Mouse (Mus musculus) thymus, postnatal 36 days (tissue): ENCODE measurements at regions not wholly inside any gene's neighbourhood (a gene's known extent, or its start where the extent isn't known, plus 50 kb on each side); places are given as distances from the start of the nearest gene placed in this dataset.

Source experiments
- DNase-seq, 2 experiments: peaks; one replicate each; pipeline ENCODE4 v3.0.0; 2022; ENCODE audit warnings: mixed read lengths in 2 of 2

DNA sequence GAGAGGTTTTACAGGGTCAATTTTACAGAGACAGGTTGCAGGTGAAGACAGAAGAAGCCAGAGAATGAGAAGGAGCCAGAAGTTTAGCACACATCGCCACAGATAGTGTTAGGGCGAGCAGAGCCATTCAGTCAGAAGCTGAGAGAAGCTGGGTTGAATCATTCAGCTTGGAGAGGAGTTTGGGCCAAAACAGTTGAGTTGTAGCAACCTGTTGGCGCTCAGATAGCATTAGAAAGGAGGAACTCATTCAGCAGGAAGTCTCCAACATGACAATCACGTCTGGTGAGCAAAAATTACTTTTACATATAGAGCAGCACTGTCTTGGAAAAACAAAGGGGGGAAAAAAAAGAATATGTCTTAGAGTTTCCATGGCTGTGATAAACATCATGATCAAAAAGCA lies 53.2 kb downstream of the Fam43a start:
- DNase-seq, result no peak

DNA sequence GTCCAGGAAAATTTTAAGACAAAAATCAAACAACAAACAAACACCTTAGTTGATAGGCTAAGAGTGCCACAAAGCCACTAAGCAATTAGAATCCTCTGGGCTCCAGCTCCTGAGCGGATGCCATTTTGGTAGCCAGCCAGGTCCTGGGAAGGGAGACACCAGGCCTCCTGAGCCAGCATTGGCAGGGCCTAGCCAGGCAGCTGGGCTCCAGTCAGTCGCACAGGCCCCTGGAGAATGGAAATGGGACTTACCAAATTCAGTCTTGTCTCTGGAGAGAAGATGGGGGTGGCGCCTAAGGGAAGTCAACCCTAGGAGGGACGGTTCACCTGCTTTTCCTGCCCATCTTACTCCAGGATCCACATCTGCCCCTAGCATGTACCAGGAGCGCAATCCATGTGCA lies 54.3 kb downstream of the Fam43a start:
- DNase-seq, result no peak

DNA sequence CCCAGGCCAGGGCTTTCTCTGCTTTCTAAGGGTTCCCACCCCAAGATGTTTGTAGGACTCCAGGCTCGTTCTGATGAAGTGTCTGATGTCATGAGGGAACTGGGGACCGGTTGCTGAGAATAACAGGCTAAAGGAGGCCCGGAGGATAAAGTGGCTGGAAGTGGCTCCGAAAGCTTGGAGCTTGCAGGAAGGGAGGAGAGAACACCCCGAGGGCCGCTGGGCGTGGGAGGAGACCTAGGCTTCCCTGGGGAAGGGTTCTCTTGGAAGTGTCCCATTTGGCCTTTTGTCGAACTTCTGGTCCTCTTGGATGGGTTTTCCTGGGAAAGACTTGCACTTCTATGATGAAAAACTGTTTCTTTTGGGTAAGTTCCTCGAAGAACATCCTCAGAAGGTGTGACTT lies 54.7 kb downstream of the Fam43a start:
- DNase-seq, result no peak

DNA sequence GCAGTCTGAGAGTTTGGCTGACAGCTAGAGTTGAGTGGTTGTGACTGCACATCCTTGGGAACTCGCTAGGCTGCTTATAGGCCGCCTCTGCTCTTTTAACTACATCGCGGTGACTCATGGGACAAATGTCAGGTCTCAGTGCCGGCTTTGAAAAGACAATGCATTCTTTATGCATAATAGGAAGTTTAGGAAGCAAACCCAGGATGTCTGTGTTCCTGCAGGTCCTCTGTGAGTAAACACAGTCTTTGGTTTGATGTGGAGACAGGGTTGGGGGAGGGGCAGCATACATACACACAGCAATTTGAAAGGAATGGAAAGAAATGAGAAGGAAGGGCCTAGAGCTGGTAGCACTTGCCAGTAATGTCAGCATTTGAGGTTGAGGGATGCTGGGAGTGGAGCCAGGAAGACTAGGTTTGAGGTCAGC lies 56.3 kb downstream of the Fam43a start:
- DNase-seq, result no peak

DNA sequence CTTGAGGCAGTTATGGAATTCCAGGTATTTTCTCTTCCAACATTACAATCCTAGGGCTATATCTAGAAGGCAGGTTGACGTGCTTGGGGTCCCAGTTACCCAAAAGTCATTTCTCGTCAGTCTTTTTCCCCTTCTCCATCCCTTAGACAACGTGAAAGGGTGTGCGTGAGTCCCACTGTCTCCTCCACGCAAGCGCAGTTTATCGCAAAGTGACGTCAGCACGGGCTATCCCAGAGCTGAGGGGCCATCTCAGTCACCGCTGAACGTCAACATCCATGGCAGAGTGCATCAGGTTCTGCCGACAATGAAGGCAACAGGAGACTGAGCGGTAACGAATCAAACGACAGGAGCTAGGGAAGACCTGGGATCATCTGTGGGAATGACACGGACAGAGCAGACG lies 57.4 kb downstream of the Fam43a start:
- DNase-seq, result no peak

DNA sequence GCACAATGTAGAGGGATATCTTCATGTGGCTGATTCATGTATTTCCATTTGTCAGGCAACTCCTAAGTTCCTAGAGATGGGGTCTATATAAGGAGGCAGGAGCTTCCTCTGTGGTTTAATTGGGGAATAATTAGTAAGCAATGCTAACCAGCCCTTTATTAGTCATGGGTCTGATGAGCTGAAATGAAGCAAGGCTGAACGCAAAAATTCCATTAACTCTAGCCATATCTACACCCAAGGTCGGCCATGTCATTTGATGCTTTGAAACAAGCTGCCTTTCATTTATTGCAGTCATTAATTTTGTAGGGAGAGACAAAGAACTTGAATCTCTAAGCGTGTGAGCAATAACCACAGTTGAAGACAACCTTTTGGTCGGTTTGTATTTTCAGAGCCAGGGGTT lies 59.4 kb downstream of the Fam43a start:
- DNase-seq, result no peak

DNA sequence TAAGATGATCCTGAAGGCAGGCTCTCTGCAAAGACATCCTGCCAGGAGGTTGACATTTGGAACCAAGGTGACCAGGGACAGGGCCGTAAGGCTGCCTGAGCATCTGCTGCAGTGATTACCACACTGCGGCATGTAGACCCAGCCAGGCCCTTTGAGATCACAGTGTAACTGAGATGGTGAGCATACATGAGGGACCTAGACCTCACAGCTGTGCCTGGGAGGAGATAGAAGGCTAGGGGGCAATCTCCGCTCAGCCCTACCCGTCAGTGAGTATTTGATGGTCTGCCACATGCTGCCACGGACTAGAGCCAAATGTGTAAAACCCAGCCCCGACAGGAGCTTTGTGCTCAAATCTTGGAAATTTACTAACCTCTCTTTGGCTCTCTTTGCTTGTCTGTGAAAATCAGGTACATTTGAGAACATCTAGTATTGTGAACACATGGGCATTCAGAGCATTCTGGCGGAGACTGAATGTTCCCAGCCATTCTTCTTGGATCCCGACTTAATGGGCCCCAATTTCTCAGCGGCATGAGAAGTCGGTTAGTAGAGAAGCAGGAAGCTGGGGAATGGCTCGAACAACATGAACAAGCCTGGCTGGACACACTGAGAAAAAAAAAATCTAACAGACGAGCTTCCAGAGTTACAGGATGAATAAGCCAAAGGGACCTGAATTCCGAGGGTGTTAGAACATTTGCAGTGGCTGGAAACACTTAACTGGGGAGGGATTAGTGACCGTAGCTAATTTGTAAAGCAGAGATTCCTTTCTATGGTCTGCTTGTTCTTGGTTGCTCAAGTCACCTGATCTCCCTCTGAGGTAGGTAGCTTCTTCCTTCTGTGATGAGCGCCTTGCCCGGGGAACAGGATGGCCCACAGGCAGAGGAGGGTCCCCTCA lies 61.8 kb downstream of the Fam43a start:
- no peak for DNase-seq

DNA sequence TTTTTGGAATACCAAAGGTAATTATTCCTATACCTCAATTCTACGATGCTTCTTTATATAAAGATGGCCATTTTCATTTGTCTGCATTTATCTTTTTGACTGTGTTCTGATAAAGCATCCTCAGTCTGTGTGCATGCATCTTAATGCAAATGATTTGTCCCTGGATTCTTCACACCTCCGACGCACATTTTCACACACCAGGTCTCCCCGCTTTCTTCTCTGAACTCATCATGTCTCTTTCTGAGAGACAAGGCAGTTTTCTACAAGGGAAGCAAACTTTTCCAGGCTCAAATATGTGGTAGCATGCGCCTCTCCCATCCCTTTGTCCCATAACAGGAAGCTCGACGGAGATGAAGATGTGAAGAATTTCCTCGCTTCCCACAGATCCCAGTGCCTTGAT lies 63.5 kb downstream of the Fam43a start:
- no peak for DNase-seq

DNA sequence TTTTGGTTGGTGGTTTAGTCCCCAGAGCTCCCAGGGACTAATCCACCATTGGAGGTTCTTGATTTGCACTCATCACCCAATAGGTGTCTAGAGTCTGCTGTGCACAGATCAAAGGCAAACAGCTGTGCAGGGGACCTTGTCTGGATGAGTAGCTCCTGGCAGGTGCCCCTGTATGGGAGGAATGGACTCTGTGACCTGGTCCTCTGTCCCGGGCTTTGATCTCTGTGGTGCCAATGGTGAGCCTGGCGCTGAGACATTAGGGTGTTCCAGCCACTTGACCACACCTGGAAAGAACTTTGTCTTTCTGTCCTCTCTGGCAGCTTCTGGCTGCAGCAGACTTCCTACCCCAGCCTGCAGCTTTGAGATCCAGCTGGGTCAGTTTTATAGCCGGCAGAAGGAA lies 64.4 kb downstream of the Fam43a start:
- no peak for DNase-seq

DNA sequence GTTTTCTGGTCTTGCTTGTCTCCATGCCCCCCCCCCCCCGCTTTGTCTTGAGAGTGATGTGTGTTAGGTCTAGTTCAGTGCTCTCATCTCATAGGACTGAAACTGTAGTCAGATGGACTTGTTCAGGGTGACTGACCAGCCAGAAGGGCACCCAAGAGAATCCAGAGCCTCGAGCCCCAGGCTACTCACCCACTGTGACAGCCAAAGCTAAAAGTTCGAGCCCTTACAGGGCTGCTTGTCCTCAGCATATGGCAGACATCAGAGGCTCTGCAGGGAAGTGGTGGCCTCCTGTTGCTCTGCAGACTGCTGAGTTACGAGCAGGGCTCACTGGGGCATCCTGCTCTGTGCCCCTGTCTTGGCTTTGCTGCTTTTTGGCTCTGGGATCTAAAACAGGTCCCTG lies 64.9 kb downstream of the Fam43a start:
- DNase-seq, result no peak

DNA sequence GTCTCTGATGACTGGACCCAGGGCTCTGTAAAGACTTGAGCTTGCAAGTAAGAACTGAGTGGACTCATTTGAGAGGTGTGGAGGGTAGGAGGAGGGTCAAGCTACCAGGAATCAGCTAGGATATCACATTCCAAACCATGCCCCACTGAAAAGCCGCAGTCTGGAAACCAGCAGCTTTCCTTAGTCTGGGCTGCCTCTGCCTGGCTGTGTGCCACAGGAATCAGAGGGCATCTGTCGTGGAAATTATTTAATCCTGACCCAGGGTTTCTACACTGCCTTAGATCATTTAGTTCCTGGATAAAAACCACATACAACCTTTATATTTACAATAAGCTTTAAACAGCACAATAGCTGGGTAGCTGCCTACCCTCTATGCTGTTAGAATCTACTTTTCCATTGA lies 66.4 kb downstream of the Fam43a start:
- no peak for DNase-seq

DNA sequence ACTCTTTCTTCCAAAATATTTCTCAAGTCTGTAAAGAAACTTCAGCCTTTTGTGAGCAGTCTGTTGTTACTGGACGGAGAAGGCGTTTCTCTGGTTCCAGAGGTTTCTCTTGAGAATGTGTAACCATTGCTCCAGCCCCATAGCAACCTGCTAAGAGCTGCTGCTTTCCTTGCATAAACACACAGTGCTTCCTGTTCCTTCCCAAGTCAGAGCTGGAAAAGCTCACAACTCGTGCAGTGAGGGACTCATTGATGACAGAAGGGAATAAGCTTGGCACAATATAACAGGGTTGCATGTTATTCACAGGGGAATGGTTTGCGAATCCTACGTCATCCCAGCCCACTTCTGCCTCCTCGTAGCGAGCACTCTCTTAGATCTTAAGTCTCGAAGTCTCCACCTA lies 70.4 kb downstream of the Fam43a start:
- no peak for DNase-seq

DNA sequence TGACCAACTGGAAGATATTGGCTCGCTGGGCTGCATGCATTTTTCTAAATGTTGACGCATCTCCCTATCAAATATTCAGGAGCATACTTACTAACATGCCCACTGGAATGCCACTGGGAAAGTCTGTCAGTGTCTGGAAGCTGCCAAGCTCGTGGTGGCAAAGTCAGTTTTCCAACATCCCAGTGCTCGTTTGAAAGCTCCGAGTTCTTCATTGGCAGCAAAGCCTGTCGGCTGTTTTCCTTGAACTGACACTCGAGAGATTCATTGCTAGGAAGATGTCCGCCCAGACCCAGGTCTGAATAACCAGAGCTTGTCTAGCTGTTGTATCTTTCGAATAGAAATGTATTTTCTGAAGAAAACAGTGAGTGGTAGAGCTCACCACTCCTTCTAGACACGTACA lies 72.1 kb downstream of the Fam43a start:
- no peak for DNase-seq

DNA sequence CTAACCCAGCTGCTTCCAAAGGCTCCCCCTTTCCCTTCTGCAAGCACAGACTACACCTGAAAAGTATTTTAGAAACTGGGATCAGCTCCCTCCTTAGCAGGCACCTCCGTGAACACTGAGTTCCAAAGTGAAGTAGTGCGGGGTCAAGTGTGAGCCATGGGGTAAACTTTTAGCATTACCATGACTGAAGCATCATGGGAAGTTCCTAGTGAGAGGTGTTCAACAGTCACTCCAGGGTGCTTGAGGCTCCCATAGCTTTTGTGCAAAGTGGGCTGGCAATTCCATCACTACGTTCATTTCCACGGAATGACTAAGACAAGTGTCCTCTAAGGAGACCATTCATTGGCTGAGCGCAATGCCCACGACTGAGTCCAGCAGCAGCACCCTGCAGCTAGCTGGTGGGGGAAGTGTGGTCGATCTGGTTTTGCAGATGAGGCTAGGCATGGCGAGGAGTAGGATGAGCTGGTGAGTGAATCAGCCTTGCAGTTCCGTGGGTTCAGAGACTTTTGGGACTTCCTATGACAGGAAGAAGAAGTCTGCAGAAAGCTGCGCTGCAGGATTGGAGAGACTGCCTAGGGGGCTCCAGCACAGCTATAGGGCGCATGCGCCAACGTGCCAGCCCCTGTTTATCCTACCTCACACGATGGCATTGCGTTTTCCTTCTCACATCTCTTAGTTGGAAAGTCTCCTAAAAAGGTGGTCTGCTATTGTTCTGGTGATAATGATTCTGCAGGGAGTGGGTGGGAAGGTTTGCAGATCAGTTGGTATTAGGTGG lies 73.4 kb downstream of the Fam43a start:
- DNase-seq, result peak; percentile 59 to 74

DNA sequence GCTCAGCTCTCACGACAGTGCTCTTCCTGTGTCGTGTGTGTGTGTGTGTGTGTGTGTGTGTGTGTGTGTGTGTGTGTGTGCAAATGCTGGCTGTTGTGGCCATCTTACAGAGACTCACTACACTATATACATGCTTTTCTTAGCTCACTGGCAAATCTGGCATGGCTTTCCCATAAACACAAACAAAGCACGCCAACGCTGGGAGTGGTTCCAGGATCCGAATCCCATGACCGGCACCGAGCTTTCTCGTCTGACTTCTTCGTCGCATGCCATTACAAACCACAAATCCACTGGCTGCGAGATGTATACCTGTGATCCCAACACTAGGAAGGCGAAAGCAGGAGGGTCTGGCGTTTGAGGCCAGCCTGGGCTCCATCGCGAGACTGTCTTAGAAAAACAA lies 74.1 kb downstream of the Fam43a start:
- DNase-seq, result no peak

DNA sequence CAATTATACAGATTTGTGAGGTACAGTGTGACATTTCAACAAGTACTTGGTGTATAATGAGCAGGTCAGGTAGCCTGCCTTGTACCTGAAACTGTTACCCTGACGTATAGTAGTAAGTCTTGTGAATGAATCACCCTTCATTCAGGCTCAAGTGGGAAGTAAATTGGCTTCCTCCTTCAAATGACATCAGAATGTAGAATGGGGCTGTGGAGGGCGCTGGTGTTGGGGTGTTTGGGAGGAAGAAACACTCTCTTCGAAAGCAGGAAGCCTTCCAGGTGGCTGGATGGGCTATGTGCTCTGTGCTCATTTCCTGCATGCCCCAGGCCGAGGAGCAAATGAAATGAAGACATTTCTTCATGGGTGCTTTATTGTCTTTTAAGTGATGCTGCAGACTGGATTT lies 76.3 kb downstream of the Fam43a start:
- peak; percentile 14 to 37 for DNase-seq

DNA sequence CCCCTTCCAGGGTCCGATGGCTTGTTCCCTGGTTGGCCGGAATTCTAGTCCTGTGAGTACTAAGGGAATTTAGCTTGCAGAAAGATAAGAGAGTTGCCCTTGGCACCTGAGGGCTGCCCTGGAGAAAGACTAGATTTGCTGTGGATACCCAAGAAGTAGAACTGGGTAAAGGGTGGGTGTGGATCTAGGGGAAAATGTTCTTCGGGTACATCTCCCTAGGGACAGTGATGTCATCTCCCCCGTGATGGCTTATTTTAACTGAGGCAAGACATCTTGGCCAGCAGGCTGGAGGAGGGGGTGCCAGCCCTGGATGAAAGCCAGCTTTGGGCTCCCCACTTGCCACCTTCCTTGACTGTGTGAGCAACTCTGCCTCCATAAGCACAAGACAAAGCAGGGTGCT lies 77.5 kb downstream of the Fam43a start:
- DNase-seq, result no peak

DNA sequence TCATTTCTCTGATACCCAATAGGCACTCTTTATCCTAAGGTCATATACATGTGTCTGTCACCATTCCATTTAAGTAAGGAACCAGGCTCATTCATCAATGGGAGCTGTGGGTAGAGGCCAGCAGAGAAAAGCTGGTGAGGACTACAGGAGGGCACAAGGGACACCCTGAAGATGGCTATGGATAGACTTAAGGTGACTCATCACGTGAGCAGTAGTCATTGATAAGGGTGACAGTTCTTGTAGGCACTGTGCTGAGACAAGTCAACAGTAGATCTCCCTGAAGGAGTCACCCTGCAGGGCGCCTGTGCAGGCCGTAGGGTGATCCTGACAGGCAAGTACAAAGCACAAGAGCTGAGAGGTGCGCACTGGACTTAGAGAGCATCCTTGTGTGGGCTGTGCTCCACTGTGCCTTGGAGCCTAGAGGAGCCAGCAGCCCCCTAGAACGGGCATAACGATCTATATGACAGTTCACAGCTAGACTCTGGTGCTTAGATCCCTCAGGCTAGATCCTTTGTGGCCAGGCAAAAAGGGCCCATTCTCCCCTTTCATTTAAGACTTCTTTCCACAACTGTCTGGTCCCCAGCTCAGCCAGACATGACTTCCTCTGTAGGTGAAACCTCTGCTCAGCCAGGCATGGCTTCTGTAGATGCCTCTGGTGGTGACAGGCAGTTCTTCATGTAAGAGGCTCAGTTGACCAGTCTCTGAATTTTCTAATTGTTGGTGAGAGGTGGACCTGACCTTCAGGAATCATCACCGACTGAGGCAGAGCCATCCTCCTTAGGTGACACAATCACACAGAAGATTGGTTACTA lies 78.6 kb downstream of the Fam43a start:
- no peak for DNase-seq

DNA sequence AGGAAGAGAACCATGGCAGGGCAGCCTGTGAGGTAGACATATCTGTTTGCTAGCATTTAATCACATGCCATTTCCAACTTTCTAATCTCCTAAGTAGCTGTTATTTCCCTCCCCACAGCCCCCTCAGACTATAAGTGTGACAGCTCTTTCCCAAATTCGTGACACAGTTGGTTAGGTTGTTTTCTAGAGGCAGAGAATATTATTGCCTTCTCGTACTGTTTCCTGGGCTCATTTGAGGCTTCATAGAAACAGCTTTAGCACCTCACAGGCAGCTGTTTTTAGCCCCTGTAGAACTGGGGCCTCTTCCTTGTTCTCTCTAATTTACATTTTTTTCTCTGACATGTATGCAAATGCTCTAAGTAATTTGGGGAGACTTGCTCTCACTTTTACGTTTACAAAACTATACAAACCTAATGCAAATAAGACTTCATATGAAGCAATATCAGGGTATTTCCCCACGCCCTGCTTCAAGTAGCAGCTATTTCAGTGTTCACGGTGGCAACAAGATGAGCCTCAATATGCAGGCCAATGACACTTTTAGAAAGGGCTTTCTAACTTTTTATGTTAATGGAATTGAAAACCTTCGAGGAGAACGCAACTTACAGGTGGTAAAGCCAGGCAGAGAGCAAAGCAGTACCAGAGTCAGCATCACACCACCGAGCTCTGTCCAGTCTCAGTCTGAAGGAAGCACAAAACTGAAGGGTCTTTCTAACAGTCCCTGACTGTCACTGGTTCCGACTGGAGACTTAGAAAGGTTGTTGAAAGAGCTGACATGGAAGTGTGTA lies 79.4 kb downstream of the Fam43a start:
- no peak for DNase-seq

DNA sequence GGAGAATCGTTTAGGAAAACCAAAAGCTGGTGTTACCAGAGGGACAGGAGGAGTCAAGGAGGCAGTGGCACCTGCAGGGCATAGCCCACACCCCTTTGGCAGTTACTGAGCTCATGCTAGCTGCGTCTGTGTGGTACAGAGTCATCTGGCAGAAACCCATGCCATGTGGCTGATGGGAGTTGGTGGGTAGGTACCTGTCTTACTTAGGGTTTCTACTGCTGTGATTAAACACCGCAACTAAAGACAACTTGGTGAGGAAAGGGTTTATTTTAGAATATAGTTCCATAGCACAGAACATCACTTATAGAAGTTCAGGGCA lies 79.9 kb downstream of the Fam43a start:
- no peak for DNase-seq

DNA sequence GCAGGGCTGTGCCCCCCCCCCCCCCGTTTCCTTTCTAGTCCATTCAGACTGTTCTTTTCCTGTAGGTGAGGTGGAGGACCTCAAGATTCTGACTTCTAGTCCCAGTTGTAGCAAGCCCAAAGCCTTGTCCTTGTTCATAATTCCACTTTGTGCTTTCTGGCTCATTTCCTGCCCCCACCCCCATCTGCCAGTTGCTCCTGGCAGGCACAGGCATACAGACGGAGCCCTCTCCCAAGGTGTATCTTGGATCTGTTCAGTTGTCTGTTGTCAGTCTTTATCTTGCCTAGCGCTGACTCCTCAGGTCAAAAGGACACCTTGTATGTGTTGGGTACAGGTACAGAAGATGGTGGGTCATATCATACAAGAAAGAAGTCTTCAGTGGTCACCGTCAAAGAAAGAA lies 81.9 kb downstream of the Fam43a start:
- DNase-seq, result no peak

DNA sequence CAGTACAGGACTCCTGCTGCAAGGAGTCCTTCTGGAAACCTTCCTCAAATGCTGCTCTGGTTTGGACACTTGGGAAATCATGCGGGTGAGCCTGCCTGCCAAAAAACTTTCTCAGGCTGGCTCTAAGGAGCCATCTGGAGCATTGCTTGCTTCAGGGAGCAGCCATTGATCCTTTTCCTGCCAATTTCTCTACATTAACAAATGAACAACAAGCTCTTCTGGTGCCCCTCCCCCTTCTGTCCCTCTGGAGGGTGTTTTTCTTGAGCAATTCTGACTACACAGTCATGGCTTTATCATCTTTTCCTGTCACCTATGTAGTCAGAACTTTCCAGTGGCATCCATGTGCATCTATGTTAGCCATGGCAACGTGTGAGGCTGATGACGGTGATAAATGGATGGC lies 84.5 kb downstream of the Fam43a start:
- DNase-seq, result no peak

DNA sequence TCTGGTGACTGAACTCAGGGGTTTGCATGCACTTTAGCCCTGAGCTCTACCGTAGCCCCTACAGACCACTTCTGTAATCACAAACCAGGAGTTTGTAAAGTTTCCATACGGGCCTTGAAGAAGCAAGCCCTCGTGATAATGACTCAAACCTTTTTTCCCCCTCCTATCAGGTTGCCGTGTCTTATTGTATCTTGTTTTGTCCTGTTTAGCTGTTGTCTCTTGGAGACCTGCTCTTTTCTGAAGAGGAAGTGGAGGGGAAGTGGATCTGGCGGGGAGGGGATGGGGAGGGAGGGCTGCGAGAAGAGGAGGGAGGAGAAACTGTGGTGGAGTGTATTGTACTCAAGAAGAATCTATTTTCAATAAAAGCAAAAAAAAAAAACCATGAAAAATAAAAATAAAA lies 87.0 kb downstream of the Fam43a start:
- DNase-seq, result no peak
